Mouse (Mus musculus) erythroblast, embryonic 14.5 days (primary cell): ENCODE measurements around the gene Adam26a.
"Not testable (repeated sequence)": the region's sequence is repeated elsewhere in the genome, so short reads cannot be mapped to it uniquely, and the experiment has no call there.

Experiments
- GATA1 ChIP-seq: IDR thresholded peaks from 2 replicates; pipeline ENCODE4 v1.6.1; 2012; ENCODE audit warnings: low read length, inconsistent platforms, mixed read lengths
- TAL1 ChIP-seq: IDR thresholded peaks from 3 replicates; pipeline ENCODE4 v1.6.1; 2012; ENCODE audit warnings: low read length, inconsistent platforms, mixed read lengths

DNA sequence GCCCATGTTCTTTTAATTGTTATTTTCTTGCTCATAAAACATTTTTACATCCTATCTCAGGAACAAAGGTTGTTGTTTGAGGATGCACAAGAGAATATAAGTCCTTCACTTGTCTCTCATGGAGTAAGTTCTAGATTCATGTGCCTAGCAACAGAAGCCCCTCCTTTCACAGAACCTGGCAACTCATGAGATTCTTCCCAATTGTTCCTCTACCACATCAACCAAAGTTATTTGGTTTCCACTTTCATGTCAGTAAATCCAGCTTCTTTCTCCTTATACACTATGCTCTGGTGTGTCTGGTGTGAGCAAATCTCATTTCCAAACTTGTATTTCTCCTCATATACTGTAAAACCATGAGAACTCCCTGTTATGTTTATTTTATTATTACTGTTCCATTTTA, 48.5 kb downstream of the Adam26a start, which contains the start of gene Adam26b:
- TF ChIP-seq TAL1, GATA1: not testable (repeated sequence)
